Mouse (Mus musculus) MEL-GATA-1-ER (cell line): ENCODE data around the gene Coa4.

Experiments used
- DNase-seq: peaks from one replicate; pipeline ENCODE4 v3.0.0-alpha.2; 2012; ENCODE audit warnings: low read depth; ENCODE audit errors: extremely low read depth

Coa4 gene

DNA sequence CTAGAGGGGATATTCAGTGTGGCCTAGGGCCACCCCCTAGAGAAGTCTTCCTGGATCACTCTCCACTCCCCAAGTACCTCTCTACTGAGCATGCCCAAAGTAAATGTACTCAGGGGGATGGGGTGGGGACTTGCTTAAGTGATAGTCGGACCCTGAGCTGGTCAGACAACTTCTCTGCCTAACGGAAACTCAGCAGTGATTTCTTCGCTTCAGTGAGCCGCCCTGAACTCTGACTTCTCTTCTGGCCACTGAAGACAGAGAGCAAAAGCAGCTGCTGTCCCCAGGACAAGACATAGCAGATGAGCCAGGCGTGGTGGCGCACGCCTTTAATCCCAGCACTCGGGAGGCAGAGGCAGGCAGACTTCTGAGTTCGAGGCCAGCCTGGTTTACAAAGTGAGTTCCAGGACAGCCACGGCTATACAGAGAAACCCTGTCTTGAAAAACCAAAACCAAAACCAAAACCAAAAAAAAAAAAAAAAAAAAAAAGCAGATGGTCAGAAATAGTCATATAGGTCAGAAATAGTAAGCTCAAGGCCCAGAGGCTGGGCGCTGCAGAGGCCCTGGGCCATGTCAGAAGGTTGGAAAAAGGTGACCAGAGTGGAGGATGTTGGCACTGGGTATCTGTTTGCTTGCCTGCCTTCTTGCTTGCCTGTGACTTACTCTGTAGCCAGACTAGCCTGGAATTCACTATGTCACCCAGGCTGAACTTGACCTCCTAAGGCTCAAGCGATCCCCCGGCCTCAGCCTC lies 32.0 kb upstream of the Coa4 start:
- DNase-seq: no peak

DNA sequence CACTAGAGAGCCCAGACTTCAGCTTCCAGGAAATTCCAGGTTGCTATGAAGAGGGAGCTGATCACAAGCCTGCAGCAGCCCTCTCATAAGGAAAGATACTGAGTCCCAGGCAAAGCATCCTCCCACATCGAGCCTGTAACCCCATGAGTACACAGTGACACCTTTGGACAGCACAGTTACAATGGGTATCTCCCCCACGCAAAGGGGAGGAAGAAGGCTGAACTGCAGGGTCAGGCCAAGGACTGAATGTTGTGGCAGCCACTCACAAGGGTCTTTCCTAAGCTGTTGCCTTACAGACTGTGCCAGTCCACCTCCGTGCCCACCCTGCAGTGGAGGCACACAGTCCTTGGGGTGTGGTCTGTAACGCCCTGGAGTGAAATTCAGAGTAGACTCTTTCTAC lies 30.4 kb upstream of the Coa4 start:
- DNase-seq: no peak

DNA sequence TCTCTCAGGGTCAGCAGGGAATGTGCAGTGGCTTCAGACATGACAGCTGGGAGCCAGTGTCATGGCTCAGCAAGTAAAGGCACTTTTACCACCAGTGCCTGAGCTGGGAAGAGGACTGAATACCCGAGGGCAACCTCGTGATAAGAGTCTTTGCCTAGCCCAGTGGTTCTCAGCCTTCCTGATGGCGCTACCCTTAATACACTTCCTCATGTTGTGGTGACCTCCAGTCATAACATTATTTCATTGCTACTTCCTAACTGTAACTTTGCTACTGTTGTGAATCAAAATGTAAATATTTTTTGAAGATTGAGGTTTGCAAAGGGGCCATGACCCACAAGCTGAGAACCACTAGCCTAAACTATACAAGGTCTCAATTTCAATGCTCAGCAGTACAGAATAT lies 28.2 kb upstream of the Coa4 start:
- DNase-seq: no peak

DNA sequence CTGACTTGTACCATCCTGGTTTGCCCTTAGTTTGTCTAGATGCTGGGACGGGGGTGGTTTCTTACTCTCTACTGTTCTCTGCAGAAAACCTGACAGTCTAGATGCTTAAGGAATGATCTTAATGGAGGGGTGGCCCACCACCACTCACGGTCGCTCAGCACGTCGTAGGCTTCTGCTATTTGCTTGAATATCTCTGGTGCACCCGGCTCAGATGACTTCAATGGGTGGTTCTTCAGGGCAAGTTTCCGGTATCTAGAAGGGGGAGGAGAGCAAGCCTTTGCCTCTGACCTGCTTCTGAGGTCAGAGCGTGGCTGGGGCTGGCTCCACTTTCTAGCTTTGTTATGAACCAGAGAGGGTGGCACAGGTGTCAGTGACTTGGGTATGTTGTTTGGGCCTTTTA lies 25.3 kb upstream of the Coa4 start:
- no peak for DNase-seq

DNA sequence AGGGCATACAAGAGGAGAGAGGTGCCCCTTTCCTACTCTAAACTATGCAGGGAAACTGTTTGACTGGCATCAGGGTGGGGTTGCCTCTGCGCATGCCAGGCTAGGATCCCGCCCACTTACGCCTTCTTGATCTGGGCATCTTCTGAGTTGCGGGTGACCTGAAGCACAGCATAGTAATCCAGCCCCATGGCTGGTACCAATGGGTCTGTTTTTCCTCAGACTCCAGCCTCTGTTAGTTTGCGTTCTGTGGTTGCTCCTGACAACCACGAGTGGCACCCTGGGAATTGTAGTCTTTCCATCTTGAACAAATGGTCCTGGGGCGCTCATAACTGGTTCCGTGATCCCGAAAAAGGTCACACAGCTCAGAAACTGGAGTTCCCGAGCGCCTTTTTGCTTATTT lies 22.3 kb upstream of the Coa4 start, which contains the start of gene Dnajb13:
Dnajb13 (minus strand) TSS at position 388 of the 400 bp plus-strand sequence.
- DNase-seq: no peak

DNA sequence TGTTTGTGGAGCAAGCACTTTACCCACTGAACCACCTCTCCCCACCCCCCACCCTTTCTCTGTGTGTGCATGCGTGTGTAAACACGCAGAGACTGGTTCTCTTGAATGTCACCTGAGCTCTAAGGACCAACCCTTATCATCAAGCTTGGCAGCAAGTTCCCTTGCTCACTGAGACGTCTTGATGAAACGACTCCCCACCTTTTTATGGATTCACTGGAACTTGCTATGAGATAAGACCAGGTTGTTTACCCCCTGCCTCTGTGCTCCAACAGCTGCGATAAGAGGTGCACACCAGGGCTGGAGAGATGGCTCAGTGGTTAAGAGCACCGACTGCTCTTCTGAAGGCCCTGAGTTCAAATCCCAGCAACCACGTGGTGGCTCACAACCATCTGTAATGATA lies 16.7 kb upstream of the Coa4 start:
- DNase-seq: no peak

DNA sequence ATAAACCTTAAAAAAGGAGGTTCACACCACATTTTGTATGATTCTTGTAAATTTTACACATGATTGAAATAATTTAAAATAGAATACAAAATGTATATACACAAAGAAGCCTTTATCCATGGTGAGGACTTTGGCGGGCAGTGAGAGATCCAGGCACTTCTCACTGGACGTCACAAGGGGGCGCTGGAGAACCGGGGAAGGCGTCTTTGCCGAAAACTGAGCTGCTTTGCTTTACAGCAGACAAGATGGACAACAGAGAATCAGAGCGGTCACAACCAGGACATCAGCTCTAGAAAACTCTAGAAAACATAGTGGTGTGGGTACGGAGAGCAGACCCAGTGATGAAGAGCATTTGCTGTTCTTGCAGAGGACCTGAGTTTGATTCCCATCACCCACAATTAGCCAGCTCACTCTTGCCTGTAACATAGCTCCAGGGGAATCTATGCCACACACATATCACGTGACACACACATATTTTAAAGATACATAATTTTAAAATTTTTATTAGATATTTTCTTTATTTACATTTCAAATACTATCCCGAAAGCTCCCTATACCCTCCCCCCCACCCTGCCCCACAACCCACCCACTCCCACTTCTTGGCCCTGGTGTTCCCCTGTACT lies 16.1 kb upstream of the Coa4 start:
- peak; percentile 47 for DNase-seq

DNA sequence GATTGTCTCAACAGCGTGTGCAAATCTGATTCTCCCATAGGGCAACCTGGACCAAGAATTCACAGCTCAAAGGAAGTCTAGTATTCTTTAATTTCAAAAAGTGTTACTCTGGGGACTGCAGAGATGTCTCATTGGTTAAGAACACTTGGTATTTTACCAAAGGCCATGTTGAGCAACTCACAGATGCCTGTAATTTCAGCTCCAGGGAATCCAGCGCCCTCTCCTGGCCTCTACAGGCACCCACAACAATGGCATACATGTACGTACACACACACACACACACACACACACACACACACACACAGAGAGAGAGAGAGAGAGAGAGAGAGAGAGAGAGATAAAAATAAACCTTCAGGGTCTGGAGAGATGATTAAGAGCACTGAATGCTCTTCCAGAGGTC lies 14.6 kb upstream of the Coa4 start:
- DNase-seq: no peak

DNA sequence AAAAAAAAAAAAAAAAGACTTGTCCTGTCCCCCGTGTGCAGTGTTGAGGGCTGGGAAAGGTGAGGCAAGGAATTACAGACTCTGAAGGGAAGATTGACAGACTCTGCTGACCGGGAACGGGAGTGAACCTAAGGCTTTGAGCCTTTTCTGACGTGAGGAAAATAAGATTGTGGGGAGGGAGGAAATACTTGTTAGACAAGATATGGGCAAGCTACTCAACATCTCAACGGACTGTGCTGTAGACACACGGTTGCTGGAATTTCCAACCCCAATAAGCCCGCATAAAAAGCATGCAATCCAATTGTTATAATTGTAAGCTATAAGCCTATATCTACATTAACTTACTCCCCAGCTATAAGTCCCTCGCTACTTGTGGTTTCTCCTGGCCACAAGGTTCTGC lies 12.2 kb upstream of the Coa4 start:
- DNase-seq: peak; percentile 58

DNA sequence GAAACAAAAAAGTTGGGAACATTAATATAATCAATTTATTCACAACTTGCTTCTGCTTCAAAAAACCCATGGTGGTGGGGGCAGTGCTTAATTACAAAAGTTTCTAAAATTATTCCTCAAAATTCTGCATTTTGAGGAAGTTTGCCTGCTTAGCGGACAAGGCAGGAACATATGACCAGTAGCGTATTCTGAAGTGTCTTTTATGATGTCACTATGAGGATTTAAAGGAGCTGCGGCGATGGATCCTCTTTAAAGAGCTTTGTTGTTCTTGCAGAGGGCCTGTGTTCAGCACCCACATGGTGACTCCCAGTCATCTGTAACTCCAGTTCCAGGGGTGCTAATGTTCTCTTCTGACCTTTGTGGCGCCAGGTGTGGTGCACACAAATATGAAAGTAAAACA lies 6.1 kb upstream of the Coa4 start:
- no peak for DNase-seq

DNA sequence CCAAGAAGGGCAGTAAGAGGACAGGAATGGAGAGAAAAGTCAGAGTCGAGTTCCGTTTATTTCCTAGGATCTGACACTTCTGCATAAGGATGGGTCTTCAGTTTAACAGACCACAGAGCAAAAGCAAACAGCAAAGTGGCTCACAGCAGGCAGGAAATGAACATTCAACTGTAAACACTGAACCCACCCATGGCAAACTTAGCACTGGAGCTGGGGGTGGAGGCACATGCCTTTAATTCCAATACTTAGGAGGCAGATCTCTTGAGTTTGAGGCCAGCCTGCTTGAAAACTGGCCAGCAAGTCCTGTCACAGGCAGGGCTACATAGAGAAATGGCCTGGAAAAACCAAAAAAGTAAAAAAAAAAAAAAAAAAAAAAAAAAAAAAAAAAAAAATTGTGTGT lies 3.4 kb upstream of the Coa4 start:
- DNase-seq: no peak

DNA sequence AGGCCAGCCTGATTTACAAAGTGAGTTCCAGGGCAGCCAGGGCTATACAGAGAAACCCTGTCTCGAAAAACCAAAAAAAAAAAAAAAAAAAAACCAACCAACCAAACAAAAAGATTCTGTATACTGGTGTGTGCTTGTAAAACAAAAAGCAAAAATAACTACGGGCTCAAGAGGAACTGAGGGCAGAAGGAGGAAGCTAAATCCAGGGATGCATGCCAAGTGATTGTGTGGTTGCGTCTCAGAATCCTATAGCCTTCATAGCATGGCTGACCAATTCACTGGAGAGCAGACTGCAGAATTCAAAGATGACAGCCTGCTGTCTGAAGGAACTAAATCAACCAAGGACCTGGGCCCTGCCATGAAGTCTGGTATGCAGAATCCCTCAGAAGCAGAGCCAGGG lies 2.7 kb upstream of the Coa4 start:
- DNase-seq: peak; percentile 80

DNA sequence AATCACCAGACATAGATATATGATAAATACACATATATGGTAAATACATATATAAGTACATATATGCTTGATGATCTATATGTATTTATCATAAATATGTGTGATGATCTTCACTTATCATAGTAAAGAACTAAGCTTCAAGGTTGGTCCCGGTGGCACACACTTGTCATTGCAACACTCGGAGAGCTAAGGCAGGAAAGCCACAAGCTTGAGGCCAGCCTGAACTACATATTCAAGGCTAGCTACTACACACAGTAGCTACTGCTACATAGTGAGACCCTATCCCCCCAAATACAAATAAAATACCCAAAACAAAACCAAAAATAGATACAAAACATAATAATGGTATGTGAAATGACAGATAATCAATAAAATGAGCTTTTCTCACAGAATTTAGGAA lies 1.0 kb upstream of the Coa4 start:
- DNase-seq: no peak

DNA sequence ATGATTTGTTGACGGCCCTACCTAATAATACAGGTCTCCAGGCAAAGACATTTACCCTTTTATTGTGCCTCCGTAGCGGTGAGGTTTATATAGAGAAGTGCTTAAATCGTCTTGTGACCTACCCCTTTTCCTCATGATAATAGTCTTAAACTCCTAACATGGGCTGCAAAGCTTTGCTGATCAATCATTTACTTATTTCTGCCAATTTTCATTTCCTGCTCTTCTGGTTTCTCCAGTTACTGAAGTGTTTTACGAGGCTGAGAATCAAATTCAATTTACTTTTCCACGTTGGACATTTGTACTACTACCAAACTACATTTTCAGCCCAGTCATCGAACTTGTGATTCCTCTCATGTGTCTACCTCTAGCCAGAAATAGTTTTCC lies 640 bp downstream of the Coa4 start:
- DNase-seq: no peak

DNA sequence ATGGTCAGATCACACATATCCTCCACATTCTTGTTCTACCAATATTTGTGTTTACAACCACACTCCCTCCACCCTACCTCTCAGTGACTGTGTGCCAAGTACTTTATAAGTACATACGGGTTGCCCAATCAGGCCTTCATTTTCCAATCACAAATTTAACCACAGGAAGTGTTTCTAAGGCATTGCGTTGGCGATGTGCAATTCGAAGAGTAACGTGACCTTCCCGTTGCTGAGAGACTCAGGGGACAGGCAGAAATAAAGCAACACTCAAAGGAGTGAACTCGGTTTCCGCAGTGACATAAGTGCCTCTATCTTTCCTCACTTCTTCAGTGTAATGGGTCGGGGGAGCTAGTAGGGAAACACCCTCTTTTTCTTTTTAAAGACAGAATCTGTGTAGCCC lies 2.6 kb downstream of the Coa4 start:
- DNase-seq: no peak

DNA sequence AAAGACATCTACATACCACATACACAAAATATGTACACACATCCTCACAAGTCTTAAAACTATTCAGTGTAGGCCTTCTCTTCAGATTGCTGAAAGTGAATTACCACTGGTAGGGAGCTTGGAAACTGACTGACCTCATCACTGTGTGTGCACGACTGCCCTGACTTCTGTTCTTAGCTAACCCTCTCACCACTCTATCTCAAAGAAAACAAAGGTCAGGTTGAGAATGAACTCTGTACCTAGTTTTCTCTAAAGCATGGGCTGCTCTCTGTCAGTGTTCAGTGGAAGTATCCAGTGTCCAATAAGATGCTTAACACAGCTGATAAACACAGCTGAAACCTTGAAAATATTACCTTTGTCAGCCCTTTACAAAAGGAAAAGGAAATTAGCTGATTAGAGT lies 7.6 kb downstream of the Coa4 start:
- DNase-seq: no peak

DNA sequence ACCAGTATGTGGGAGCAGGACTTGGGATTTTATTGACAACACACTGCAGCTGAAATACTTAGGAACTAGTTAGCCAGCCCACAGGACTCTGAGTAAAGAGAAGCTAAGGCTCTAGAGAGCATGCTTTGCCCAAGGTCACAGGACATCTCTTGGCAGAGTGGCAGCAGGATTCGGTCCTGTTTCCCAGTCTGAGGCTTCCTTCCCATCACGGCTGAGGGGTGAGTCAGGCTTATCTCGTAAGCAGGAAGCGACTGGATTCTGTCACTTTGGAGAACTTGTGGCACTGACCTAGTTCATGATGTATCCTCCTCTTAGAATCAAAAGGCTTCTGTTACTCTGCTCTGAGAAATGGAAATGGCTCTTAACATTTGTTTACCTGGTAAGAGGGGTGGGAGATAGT lies 10.8 kb downstream of the Coa4 start:
- no peak for DNase-seq

DNA sequence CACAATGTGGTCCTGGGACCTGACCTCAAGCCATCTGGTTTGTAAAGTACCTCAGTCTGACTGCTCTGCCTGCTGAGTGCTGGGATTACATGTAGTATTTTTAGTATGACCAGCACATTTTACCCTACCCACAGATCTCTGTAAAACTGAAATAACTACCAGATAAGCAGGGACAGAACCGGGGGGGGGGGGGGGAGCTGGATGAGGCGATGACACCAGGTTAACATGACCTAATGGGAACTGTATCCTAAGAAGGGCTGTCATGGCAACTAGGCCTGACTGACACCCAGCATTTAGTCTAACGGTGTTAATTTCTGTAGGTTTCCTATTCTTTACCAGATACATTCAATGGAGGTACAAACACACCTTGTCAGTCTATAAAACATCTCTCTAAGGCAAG lies 12.9 kb downstream of the Coa4 start:
- DNase-seq: no peak

DNA sequence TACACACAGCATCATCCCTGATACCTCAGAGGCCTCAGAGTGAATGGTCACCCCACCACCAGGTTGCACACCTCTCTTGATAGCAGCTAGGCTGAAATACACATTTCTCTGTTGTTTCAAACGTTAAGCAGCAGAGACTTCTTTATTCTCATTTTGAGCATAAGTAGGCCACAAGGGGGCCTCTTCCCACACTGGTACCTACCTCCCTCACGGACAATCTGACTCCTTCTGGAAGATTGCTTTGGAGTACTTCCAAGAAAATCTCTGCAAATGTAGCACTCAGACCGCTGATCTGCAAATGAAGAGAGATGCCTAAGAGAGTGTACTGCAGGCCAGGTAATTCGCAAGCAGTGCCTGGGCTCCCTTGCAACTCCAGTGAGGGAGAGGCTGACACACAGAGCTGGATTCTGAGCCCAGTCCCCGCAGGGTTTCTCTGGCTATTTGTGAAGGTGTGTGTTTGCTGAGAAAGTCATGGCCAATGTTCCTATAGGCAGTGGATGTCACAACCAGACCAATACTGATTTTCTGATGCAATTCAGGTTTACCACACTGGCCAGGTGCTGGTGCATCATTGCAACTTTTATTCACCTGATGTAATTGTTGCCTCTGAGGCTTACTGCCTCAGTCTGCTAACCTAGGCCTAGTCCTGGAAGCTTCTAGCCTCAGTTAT lies 13.6 kb downstream of the Coa4 start:
- no peak for DNase-seq

DNA sequence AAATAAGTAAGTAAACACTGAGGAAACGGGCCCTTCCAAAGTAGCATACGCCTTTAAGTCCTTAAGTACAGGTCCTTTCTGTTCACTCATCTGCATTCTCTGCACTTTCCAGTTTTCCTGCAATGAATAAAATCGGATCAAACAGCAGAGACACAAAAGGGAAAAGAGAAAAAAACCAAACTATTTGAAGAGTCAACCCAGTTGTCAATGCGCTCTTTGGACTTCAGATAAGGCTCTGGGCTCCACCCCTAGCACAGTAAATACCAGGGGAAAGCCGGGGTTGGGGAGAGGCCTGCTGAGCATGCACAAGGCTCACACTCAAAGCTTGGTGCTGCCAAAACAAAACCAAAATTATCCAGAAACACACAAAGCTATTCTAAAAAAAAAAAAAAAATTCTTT lies 18.1 kb downstream of the Coa4 start:
- DNase-seq: no peak

DNA sequence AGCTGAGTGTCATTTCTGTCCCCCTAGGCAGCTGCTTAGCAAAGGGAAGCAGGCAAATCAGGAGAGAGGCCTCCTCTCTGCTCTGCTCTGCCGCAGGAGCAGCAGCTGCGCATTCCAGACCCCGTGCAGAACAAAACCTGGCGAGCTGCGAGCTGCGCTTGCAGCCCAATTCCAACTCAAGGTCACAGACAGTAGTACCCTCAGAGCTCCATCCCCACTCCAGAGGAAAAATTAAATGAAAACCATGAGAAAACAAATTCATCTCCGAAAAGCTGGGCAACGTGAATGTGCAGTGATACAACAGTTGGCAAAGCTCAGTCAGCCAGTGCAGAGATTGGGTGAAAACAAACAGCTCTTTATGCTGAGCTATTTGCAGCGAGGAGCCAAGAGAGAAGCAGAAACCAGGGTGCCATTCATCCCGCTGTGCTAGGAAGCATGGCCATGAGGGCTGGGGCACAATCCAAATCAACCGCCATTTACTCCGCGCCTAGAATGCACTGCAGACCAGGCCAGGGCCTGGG lies 18.6 kb downstream of the Coa4 start:
- DNase-seq: no peak

DNA sequence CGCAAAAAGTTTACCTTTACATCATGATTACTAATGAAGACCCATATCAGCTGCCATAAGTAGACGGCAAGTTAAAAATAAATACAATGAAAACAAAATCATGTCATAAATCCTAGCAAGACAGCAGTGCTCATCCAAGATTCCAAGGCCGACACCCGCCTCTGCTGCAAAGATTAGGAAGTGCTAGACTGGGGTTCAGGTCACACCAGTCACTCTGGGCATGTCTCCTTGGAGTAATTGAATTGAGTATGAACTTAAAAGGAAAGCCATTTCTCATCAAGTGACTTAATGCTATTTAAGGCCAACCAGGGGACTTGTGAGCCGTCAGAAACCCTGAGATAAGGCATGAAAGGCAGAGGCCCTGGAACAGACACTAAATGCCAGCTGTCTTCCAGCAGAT lies 20.4 kb downstream of the Coa4 start:
- no peak for DNase-seq

DNA sequence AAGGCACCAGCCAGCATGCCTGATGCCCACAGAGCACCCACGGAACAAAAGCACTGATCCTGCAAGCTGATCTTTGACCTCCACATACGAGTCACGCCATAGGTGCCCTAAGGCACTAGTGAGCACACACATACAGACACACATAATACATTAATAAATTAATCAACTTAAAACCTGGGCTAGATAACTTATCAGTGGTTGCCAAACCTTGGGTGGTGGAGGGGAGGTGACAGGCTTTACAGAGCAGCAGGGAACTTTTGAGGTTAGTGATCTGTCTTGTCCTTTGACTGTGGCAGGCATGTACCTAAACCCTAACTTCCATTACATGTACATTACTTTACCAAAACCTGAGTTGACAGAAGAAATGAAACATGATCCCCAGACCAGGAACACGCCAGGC lies 22.5 kb downstream of the Coa4 start:
- no peak for DNase-seq
